Mouse (Mus musculus) MEL-GATA-1-ER (cell line): Measurements from ENCODE around the gene Cc2d1a.

Experiments
- DNase-seq: peaks from one replicate; pipeline ENCODE4 v3.0.0-alpha.2; 2012; ENCODE audit warnings: low read depth; ENCODE audit errors: extremely low read depth

Gene Cc2d1a

DNA sequence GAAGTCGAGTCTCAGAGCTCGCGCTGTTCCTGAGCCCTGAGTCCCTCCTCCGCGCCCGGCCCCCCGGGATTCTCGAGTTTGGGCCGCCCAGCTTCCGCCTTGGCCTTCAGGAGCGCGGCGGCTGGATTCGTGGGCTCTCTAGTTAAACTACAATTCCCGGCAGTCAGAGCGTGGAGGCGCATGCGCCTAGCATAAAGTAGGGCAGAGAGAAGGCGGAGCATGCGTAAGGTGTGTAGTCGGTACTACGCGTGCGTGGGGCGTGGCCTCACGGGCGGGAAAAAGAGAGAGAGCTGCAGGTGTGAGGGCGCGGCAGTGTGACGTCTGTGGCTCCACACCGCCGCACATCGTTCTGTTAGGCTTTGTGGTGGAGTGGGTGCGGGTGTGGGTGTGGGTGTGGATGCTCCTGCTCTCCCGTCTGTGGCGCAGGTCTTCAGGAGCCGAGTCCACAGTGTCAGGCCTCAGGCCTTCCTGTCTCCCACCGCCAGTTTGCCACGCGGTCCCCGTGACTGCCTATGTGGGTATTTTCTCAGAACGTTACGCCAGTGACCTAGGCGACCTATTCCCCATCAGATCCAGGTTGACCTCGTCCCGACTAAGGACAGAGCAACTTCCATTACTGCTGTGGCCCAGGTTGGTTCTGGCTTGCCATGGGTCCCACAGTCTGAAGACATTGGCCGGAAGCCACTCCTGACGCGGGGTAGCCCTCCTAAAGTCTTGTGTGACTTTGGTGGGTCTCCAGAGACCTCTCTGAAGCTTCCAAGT, at the start of gene Cc2d1a, which contains the start of gene 4930432K21Rik:
Gene Cc2d1a, minus strand, starts transcription at position 168 of the 762 bp plus-strand sequence.
Gene 4930432K21Rik, plus strand, starts transcription at position 257 of the 762 bp plus-strand sequence.
- peak; percentile 91 for DNase-seq

DNA sequence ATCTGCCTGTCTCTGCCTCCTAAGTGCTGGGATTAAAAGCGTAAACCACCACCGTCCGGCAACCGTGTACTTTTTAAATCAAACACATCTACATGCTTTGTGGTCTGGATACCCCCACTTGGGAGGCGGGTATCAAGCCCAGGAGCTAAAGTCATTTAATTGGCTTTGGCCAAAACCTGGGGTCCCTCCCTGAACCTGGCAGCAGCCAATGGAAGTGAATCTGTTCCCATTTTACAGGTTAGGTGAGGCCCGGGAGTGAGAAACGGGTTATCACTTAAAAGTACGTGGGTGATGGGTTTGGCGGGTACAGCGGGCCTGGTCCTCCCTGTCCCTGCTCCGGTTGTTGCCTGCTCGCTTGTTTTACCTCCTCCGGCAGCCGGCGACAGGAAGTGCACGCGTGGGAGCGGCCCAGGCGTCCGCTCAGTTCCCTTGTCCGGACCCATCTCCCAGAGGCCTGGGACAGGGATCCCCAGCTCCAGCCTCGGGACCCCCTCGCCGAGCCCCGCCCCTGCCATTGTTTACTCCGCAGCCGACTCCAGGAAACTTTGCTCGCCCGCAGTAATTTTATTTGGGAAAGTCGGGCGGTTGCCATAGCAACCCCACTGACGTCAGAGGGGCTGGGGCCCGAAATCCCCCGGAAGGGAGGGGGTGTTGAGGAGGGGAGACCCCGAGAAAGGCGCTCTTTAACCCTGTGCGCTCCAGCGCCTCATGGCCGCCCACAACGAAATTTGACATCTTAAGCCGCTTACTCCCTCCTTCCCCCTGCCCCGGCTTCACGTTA, 49.6 kb upstream of the Cc2d1a start:
- DNase-seq = no peak

DNA sequence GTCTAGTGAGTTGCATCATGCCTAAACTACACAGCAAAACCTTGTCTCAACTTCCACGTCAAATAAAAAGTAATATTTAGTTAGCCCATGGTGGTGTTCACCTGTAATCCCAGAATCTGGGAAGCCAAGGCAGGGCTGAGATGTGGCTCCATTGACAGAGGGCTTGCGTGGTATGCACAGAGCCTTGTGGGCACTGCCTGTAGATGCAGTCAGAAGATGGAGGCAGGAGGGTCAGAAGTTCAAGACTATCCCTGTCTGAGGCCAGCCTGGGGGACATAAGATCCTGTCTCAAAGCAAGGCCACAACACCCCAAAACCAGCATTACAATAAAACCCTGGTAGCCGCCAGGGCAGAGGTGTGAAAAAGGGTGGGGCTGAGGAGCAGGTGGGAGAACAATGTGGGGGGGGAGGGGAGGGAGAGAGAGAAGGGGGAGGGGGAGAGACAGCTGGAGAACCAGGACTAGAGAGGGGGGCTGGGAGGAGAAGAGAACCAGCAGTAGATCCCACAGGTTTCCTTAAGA, 46.5 kb upstream of the Cc2d1a start:
- DNase-seq = no peak

DNA sequence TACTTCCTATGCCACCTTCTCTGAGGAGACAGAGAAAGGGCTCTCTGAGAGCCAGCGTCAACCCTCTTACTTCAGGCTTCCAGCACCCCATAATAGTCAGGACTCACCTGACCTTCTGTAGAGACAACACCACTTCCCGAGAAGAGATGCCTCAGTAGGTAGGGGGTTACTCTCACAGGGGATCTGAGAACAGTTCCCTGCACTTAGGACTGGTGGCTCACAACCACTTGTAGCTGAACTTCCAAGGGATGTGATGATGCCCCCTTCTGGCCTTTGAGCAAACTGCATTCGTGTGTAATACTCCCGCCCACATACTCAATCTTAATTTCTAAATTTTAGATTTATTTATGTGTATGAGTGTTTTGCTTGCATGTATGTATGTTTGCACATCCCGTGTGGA, 45.8 kb upstream of the Cc2d1a start:
- DNase-seq = peak; percentile 23

DNA sequence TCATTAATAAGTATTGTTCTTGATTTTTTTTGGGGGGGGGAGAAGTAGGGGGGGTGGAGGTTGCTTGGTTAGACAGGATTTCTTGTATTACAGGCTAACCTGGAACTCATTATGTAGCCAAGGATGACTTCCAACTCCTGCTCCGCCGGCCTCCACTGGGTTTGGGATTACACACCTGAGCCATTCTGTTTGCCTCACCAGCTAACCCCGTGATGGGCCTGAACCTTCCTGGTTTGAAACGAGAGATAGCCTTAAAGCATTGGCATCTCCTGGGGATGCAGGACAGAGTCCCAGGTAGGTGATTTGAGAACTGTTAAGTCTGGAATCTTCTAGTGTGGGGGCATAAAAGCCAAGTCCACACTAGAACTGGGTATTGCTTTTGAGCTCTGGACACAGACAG, 45.4 kb upstream of the Cc2d1a start:
- DNase-seq = no peak

DNA sequence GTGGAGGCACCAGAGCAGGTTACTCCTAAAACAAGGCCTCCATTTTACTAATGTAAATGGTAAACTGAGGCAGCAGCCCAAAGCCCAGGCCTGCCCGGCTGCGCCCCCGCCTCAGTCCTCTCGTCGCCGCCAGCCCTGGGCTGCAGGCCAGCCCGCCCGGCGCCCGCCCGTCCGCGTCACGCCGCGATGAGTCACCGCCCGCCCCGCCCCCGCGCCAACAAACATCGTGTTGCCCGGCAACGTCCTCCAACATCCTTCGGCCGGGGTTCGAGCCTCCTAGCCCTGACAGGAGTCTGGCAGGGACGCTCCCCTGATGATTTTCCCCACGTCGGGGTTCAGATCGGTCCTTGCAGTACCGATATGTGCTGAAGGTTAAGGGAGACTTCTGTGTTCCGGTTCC, 44.8 kb upstream of the Cc2d1a start:
- peak; percentile 27 for DNase-seq

DNA sequence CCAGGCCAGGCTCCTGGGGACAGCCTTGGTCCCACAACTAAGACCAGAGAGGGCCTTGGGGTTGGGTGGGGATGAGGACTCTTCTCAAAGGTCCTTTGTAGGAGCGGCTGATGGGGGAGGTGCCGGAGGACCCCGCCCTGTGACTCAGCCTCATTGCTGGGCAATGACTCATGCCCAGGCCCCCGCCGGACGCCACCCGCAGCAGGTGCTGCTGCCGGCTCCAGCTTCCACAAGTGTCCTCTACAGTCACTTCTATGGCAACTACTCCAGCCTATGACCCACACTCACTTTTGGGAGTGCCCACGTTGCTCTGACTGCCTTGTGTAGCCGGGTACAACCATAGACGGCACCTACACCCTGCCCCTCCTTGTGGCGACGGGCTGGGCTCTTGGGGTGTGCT, 44.3 kb upstream of the Cc2d1a start:
- peak; percentile 43 for DNase-seq

DNA sequence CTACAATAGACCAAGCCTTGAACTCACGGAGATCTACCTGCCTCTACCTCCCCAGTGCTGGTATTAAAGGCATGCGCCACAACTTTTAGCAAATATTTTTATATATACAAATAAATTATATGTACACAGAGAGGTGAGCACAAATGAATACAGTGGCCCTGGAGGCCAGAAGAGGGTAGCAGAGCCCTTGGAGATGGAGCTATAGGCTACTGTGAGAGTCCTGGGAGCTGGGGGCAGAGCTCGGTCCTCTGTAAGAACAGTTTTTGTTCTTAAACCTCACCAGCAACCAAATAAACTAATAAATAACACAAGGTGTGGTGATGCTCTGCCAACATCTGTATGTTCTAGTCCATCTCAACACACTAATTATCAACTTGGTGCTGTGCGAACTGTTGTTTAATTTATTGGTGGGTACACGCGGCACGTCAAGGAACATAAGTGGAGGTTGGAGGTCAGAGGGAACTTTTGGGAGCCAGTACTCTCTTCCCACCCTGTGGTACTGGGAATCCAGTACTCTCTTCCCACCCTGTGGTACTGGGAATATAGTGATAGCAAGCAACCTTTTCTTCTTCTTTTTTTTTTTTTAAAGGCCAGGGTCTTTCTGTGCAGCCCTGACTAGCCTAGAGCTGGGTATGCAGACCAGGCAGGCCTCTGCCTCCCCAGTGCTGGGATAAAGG, 42.6 kb upstream of the Cc2d1a start:
- DNase-seq = peak; percentile 43

DNA sequence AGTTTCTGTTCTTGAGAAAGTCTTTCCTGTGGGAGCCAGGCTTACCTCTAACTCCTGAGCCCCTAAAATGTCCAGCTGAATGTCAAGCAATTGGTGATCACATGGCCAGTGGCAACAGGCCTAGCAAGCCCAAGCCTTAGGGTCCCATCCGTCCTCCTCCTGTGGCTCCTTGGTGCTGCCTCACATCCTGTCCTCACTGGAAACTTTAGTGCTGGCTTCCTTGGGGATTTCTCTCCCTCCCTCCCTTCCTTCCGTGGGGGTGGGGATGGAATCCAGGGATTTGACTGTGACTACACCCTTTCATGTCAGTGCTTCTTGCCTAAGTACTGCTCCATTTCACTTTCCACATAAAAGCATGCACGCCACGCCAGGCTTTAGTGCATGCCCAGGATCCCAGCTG, 41.9 kb upstream of the Cc2d1a start:
- DNase-seq = no peak

DNA sequence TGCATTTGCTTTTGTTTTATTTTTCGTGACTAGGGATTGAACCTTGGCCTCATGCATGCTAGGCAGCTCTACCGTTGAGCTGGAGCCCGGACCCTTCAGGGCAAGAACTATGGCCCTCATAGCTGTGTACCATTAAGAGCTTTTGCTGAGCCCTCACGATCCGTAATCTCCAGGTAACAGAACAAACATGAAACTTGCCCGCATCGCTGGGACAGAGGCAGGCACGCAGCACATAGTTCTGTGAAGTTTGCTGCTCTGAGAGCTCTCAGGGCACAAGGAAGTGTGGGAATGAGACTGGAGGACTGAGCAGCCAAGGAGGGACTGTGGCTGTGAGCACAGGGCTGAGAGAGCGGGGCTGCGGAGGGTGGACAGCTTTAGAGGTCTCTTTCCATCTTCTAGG, 40.9 kb upstream of the Cc2d1a start:
- no peak for DNase-seq

DNA sequence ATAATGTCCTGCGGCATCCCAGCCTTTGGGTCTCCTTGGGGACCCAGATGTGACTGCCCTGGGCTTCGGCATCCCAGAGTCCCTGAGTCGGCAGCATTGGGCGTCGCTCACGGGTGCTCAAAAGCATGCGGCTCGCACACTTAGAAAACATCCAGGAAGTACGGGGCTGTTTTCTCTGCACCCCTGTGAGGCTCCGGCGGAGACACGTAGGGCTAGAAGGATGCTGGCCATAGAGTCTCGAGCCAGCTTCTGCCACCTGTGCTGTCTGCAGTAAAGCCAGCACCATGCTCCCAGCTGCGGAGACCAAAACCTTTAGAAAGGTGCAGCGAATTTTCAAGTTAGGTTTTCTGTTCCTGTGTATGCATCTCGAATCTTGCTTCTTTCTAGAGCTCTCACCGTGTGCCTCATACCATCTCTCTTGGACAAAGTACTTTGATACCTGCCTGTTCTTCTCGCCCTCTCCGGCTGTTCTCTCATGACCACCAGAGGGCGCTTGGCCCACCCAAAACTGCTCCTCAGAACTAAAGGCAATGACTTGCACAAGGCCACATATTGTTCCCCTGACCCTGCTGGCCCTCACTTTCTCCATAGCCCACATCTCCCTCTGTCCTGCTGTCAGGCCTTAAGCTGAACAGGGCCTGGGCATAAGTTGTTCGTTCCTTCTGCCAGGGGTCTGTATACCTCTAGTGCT, 39.5 kb upstream of the Cc2d1a start:
- DNase-seq = peak; percentile 65

DNA sequence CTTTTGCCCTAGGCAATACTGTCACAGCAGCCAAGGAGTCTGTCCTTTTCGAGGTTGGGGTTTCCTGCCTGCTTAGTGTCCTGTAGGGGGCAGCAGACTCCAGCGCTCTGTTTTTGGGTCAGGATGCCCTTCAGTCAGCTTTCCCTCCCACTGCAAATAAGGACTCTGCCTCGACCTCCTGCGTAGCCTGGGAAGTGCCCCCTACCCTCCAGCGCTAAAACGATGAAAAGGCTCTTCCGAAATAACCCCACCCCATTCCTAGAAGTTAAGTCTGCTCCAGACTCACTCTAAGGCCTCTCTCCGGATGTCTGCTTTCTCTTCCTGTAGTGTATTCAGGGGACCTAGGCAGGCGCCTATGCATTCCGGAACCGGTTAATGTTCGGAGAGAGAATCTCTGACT, 38.8 kb upstream of the Cc2d1a start:
- DNase-seq = peak; percentile 70

DNA sequence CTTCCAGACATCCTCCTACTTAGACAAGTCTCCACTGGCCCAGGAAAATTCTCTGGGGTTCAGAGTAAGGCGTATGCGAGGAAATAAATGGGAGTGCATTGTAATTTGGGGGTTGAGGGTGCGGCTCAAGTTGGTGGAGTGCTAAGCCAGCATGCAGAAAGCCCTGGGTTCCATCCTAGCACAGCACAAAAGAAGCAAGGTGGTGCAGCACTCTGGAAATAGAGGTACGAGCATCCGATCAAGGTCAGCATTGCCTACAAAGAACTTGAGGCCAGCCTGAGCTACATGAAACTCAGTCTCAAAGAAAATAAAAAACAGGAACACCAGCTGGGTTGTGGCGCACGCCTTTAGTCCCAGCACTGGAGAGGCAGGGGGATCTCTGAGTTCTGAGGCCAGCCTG, 37.4 kb upstream of the Cc2d1a start, which contains the start of gene Nanos3:
Gene Nanos3, minus strand, starts transcription at position 101 of the 400 bp plus-strand sequence.
- DNase-seq = no peak

DNA sequence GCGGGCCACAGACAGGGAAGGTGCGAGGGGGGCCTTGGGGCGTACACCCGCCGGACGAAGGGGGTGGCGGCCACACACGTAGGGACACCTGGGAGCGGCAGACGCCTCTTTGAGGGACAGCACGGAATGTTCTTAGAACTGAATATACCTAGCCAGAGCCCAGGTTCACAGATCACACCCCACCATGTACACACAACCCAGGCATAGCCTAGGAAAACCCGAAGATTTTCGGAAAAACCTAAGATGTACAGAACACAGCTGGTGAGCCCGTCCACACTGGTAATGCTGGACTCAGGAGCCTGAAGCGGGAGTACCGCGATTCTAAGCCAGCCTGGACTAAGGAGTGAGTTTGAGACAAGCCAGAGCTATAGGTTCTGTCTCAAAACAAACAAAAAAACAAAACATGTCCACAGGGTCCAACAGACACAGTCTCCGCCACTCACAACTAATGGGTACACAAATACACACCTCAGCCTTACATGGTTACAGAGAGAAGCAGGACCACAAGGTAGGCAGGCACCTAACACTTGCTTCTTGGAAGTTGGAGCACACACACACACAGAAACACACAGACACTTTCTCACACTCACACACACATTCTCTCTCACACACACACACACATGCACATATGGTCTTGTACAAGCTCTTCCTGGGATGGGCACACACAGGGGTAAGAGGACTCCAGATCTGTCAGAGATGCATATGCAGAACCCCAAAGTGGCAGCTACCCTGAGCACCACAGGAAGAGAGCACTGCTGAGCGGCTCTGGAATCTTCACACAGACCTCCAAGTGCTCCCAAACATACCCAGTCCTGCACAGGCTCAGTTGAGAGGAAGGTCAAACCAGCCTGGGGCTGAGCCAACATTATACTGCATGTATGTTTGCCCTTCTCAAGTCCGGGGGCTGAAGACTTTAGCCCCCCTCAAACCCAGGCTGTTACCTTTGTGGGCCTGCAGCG, 36.6 kb upstream of the Cc2d1a start:
- no peak for DNase-seq

DNA sequence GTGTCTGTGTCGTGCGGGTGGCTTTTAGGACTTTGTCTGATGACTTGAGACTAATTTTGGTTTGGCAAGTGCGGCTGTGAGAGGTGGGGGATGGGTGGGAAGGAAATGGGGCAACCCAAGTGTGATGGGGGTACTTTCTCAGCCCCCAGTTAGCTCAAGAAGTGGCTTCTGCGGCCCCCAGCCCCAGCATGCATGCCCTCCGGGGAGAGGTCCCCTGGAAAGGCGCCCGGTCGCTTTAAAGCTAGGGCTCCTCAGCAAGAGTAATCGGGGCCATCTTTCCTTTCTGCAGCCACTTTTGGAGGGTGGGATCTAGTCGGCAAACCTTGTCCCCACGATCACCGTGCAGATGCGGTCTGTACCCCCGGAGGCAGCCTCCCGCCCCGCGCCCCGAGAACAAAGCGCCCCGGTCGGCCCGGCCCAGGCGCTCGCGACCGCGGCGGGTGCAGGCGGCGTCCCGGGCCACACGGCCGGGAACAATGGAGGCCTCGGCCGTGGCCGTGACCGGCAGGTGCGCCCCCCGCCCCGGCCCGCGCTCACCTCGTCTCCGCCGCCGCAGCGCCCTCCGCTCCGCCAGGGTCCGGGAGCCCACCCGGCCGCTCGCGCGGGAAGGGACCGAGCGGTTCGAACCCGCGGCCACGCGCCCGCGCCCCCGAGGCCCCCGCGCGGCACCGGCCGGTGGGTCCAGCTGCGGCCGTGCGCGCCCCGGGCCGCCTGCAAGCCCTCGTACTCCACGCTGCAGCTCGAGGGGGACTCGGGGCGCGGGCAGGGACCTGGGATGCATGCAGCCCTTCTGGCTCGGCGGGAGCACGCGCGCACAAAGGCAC, 35.7 kb upstream of the Cc2d1a start:
- no peak for DNase-seq

DNA sequence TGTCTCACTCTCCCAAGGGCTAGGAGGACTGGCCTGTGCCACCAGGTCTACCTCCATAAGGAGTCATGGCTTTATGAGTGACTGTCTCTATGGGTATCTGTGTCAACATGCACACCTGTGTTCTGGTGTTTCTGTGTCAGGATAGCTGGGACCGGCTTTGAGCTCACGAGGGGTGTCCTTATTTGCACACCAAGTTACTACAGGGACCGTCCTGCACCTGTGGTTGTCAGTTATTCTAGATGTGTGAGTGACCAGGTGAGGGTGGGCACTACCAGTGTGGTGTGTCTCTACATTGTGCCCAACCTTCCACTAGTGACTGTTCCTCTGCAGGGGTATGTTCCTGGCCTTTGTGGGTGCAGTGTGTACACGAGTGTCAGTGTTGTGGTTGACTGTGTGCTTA, 35.1 kb upstream of the Cc2d1a start:
- DNase-seq = no peak

DNA sequence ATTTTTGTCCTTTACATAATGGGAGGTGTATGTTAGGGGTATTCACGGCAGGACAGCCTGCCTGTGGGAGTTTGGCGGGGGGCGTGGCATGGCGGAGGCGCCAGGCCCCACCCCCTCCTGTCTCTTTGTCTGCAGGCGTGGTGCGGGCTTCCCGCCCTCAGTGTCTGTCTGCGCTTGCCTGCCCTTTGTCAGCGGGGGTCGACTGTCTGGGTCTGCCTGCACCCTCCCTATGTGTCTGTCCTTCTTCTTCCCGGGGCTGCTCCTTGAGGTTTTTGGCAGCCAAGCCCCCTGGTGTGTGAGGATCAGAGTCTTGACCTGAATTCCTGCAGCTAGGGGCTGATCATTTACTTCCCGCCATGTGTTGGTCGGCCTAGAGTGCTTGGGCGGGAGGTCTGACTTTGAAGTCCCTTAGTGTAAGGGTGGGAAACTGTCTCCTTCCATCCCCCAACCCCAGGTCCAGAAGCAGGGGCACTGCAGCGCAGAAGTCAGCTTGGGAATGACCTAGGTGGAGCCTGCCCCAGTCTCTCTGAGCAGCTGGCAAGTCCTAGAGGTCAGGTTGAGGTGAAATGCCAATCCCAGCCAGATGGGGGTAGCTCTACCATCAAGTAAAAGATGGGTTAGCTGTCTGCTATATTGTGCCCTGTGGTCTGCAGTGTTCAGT, 32.9 kb upstream of the Cc2d1a start:
- no peak for DNase-seq

DNA sequence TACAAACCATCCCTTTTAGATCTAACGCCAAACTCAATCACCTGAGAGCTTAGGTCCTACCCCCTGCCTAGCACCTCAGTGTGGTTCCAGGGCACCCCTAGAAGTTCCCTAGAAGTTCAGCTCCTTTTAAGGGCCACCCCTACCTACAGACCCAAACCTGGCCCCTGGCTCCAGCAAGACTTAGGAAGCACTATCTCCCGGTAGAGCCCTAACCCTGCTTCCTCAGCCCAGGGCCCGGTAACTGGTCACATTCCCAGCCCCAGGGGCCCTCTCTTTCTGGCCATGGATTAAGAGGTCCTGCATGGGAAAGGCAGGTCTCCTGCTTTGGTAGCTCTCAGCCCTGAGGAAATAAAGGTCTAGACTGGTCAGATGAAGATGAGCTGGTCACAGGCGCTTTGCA, 32.2 kb upstream of the Cc2d1a start:
- no peak for DNase-seq

DNA sequence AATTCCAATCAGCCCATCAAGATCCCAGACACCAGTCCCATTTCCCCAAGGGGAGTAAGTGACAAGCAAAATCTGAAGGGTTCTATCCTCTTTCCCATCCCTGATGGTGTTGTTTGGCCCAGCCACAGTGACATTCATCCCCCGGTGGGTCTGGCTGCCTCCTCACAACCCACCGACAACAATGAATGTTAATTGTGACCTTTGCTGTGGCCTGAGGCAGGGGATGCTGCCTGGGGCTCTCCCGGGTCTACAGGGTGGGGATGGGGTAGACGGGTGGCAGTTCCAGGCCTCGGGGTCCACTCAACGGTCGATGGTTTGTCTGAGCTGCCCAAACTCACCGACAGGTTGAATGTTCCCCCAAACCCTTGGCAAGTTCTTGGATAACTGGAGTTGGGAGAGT, 30.9 kb upstream of the Cc2d1a start:
- no peak for DNase-seq
